Mouse (Mus musculus): ENCODE measurements around the gene Tshz3. TPM values are rescaled to one million over a fixed set of nuclear protein-coding genes. Genes with fewer than 3 reads are reported as not detected.

Tshz3 gene
- polyA plus RNA-seq, 1 experiment: not detected

- Histone ChIP-seq H3K4me1 (ENCODE audit: control insufficient read depth) (no peaks in the 10 kb centered on the region), H3K27me3 (ENCODE audit: control insufficient read depth) (no peaks in the 10 kb centered on the region), H3K36me3 (ENCODE audit: control insufficient read depth) (no peaks in the 10 kb centered on the region), H3K4me3 (replicated peaks) (no peak overlapping the region), H3K9me3 (ENCODE audit: control insufficient read depth, low read length) (peaks cover 2% of the 10 kb centered on the region; the same call in 1 of the 2 replicates)
- TF ChIP-seq GATA1 (IDR thresholded peaks at IDR 0.05; ENCODE audit: low read length): no peak
- TF ChIP-seq TAL1 (IDR thresholded peaks at IDR 0.05; ENCODE audit: low read length): no peak
These were observed 98.7 kb downstream of the Tshz3 start for GRCm38 (mm10) chr7:36796392-36797187.

Measured in erythroblast, embryonic 14.5 days (primary cell).